Mouse (Mus musculus): ENCODE measurements around the gene Rec114. TPM values are rescaled to one million over a fixed set of nuclear protein-coding genes. Genes with fewer than 3 reads are reported as not detected.

Gene Rec114
- 2.3 TPM for polyA plus RNA-seq (2017; shearing (Covaris generic))

GRCm38 (mm10) chr9:58743702-58744248 is at the start of gene Rec114:
Gene Rec114, minus strand, starts transcription at chr9:58743964.

Other genes starting within 250 kb of the Rec114 start
- gene Cd276, start 188.5 kb downstream of the Rec114 start, polyA plus RNA-seq (2017; shearing (Covaris generic)), result not detected
- 73.3 TPM for gene Nptn, start 161.7 kb downstream of the Rec114 start, polyA plus RNA-seq (2017; shearing (Covaris generic))
- gene Hcn4, start 79.4 kb upstream of the Rec114 start, polyA plus RNA-seq (2017; shearing (Covaris generic)), result not detected